Comparison of ENCODE assay signal across 10 mouse cellular contexts in genomic region chr5:31968046-31968506, GRCm38 (mm10).
A peak's percentile ranks its signal among the peaks of the same experiment; 100 is the strongest.
DNase-seq lines count a peak whose midpoint lies in the region; ATAC-seq and TF ChIP-seq lines count a peak whose summit lies in the region.
"Had no signal": no experiment of that assay in that cellular context is flagged by ENCODE, and none has a peak within 500 bp of the region (broad histone marks: within the 10 kb centered on the region; RNA-seq: fewer than 3 reads in every experiment).

No protein-coding gene starts in this region.

- peaks cover 9% of the 10 kb centered on the region for H3K4me1 ChIP-seq in embryonic facial prominence, embryonic 13.5 days
- H3K4me1 ChIP-seq in small intestine, adult 2 months (ENCODE audit: control insufficient read depth, insufficient read depth, insufficient read length, low read length), result peaks cover 12% of the 10 kb centered on the region; the same call in 1 of the 2 replicates
- H3K4me1 ChIP-seq in midbrain, embryonic 10.5 days, result no peaks in the 10 kb centered on the region

- peak overlapping the region; percentile 33; the same call in 1 of the 2 replicates for H3K9ac ChIP-seq in embryonic facial prominence, embryonic 13.5 days

- H3K27me3 ChIP-seq in embryonic facial prominence, embryonic 13.5 days, result no peaks in the 10 kb centered on the region
- no peaks in the 10 kb centered on the region for H3K27me3 ChIP-seq in small intestine, adult 2 months (ENCODE audit: control insufficient read depth, insufficient read depth, low read length)
- no peaks in the 10 kb centered on the region for H3K27me3 ChIP-seq in midbrain, embryonic 10.5 days (ENCODE audit: low read depth, poor library complexity, severe bottlenecking)
- H3K27me3 ChIP-seq: Patski had no signal

- no peak overlapping the region for H3K4me2 ChIP-seq in embryonic facial prominence, embryonic 13.5 days

- H3K27ac ChIP-seq in embryonic facial prominence, embryonic 13.5 days, result no peak overlapping the region
- peak overlapping the region; percentile 100 for H3K27ac ChIP-seq in small intestine, adult 2 months (ENCODE audit: insufficient read depth, low read depth, low read length)
- no peak overlapping the region for H3K27ac ChIP-seq in midbrain, embryonic 10.5 days (replicated peaks)

- no peak overlapping the region for H3K4me3 ChIP-seq in embryonic facial prominence, embryonic 13.5 days
- H3K4me3 ChIP-seq in small intestine, adult 2 months (ENCODE audit: low read depth, low read length), result no peak overlapping the region
- no peak overlapping the region for H3K4me3 ChIP-seq in midbrain, embryonic 10.5 days
- H3K4me3 ChIP-seq: erythroblast, embryonic 14.5 days had no signal

- H3K36me3 ChIP-seq in embryonic facial prominence, embryonic 13.5 days, result no peaks in the 10 kb centered on the region
- H3K36me3 ChIP-seq in small intestine, adult 2 months (ENCODE audit: control insufficient read depth, insufficient read depth, low read length), result no peaks in the 10 kb centered on the region
- H3K36me3 ChIP-seq in midbrain, embryonic 10.5 days, result no peaks in the 10 kb centered on the region

- TF ChIP-seq CTCF in small intestine, adult 2 months (IDR thresholded peaks at IDR 0.05; ENCODE audit: extremely low read depth, insufficient read length, insufficient replicate concordance, low read depth, low read length), result no peak

- peak; percentile 21 for DNase-seq in left cerebral cortex, postnatal 4 days
- no peak for DNase-seq in left cerebral cortex, postnatal 36 days (ENCODE audit: low spot score in 2 of 2)
- peak; percentile 83 for DNase-seq in kidney, postnatal 14 days
- no peak for DNase-seq in midbrain, embryonic 10.5 days (ENCODE audit: low spot score)
- no peak for DNase-seq in ovary, postnatal 14 days (ENCODE audit: low spot score)

- TF ChIP-seq POLR2A in small intestine, adult 2 months (IDR thresholded peaks at IDR 0.05; ENCODE audit: low read depth, low read length), result no peak

- WGBS in embryonic facial prominence, embryonic 13.5 days, result 53% methylated on average over 6 of the region's 6 CpGs
- 29% methylated on average over 6 of the region's 6 CpGs for WGBS in small intestine, adult 2 months
- 87% methylated on average over 6 of the region's 6 CpGs for WGBS in midbrain, embryonic 10.5 days

- no peak for ATAC-seq in embryonic facial prominence, embryonic 13.5 days (ENCODE audit: insufficient number of reproducible peaks, insufficient read depth, low FRiP score, low TSS enrichment, low read depth)
- no peak for ATAC-seq in megakaryocyte, adult 5-6 weeks (ENCODE audit: poor library complexity, severe bottlenecking)
- ATAC-seq: Patski had no signal

- intact Hi-C loops in left cerebral cortex, postnatal 4 days (cut with DNase I), result no loop called here
- intact Hi-C loops in left cerebral cortex, postnatal 36 days (cut with DNase I), result no loop called here

- H3K9me3 ChIP-seq in embryonic facial prominence, embryonic 13.5 days, result no peaks in the 10 kb centered on the region
- H3K9me3 ChIP-seq in midbrain, embryonic 10.5 days (replicated peaks), result no peaks in the 10 kb centered on the region

Comparison
In these comparisons a context has a peak if more than half of its experiments do, and no peak if none do; other contexts are left out.
1. DNase-seq: peak in left cerebral cortex, postnatal 4 days (single experiment) and kidney, postnatal 14 days (single experiment); none in left cerebral cortex, postnatal 36 days (0 of 2), midbrain, embryonic 10.5 days (single experiment) and ovary, postnatal 14 days (single experiment).